Mouse (Mus musculus): ENCODE data around the gene Ppp1r3f. TPM values are rescaled to one million over a fixed set of nuclear protein-coding genes. Genes with fewer than 3 reads are reported as not detected.

The Ppp1r3f gene
- 9.4 and 10.0 TPM in 2 replicates for polyA plus RNA-seq (2015; fragmentation: Nextera tagmentation; extraction: Ambion mirVana)

DNA sequence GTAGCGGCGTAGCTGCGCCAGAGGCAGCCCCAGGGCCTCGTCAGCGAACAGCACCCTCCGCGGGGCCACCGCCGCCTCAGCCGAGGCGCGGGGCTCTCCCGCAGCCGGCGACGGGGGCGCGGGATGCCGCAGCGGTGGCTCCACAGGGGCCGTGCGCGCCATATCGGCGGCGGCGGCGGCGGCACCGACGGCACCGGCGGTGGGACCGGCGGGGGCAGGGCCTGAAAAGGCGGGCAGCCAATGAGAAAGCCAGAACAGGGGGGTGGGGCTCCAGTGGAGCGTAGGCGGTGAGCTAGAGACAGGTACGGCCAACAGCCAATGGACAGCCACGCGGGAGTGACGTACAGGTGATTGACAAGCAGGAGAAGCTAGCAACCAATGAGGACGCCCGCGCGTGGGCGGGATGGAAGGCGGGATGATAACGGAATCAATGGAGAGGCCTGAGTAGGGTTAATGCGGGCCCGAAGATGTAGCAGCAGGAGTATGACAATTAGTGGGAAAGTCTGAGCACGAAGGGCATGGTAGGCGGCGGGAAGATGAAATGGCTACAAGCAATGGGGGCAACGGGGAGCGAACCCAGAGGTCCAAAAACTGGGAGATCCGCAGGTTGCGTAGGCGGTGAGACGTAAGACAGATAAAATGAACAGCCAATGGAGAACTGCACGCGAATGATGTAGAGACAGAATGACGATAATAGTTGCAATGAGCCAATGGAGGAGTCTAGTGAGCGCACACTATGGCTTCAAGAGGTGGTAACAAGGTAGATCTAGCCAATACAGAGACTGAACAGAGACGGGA is at the start of gene Ppp1r3f:
Gene Ppp1r3f, minus strand, starts transcription at position 197 of the 798 bp plus-strand sequence.

DNA sequence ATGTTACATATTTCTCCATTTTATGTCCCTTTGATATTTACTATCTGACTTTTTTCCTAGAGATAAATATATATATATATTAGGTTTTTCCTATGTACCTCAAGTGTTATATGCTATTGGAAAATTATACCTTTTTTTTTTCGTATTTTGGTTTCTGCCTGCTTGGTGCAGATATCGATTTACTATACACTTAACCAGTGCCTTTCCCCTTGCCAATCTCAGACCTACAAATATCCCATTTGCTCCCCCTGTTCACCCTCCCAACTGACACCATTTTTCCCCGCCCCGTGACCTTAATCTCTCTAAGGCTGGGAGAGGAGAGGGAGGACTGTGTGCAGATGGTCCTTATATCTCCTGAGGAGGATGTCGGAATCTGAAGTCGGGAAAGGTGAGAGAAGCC is 32.7 kb upstream of the Ppp1r3f start, which contains the start of gene Cacna1f:
Gene Cacna1f, plus strand, starts transcription at position 301 of the 400 bp plus-strand sequence.

DNA sequence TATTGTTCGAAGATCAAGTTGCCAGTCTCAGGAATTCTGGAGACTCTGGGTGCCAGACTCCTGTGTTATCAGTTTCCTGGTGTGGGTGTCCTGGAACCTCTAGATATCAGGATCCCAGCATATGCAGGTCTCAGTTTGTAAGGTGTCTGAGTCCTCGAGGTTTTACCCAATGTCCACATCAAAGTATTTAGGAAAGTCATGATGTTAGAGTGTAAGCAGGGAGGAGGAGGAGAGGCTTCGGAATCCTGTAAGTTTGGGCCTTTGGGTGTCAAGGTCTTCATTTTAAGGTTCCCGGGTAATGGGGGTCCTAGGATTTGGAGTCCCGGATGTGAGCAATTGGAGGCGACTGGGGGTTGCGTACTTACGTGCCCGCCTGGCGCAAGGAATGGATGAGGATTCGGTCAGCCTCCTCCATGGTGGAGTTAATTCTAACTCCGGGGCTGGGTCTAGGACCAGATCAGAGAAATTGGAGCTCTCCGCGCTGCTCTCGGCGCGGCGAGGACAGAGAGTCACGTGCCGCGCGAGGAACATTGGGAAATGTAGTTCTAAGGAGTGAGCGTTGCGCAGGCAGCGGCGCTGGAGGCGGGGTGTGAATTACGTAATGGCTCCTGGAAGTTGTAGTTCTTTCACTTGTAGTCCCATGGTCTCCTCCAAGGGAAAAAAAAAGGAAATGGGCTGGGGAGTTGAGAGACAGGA is 30.9 kb upstream of the Ppp1r3f start, which contains the start of gene Ccdc22:
Gene Ccdc22, minus strand, starts transcription at position 639 of the 696 bp plus-strand sequence.

DNA sequence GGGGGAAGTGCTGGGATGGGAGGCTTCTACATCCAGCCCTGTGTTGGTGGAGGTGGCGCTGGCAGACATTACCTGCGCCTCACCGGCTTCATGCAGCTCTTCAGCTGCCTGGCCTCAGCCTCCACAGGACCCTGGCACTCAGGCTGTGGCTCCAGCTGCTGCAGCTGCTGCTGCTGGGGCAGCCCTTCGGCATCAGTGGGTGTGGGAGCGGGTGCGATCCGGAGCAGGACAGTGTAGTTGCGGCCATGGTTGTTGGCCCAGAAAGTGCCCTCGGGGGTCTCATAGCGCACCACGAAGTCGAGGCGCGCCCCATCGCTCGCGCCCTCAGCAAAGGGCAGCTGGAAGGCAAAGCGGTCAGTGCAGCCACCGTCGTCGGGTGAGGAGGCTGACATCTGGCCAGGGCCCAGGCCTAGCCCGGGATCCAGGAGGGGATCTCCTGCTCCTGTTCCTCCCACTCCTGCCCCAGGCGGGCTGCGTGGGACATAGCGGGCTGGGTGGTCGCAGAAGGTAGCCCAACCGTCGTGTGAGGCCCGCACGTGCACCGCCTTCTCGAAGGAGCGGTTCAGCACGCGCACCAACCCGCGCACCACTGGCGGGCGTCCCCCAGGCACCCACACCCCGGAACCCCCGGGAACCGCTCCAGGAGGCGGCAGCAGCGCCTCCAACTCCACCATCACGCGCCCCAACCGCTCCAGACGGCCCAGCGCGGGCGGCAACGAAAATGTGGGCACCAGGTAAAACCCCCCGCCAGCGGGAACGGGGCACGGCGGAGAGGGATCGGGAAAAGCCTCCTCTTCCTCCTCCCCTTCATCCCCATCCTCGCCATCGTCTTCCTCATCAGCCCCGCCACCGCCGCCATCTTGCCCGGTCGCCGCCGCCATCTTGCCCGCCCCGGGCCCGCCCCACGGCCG is 652 bp downstream of the Ppp1r3f start, which contains the start of gene Foxp3:
Gene Foxp3, plus strand, starts transcription at position 469 of the 911 bp plus-strand sequence.

Other genes with a start within 250 kb of the Ppp1r3f start
- gene Usp27x, start 198.5 kb downstream of the Ppp1r3f start, polyA plus RNA-seq (2015; fragmentation: Nextera tagmentation; extraction: Ambion mirVana) = 2.8 TPM in 2 replicates
- gene Foxp3, start 639 bp downstream of the Ppp1r3f start, polyA plus RNA-seq (2015; fragmentation: Nextera tagmentation; extraction: Ambion mirVana) = 0.14 TPM in 1 of 2 replicates, not detected in the other
- 19.7 and 20.6 TPM in 2 replicates for gene Ccdc22, start 31.2 kb upstream of the Ppp1r3f start, polyA plus RNA-seq (2015; fragmentation: Nextera tagmentation; extraction: Ambion mirVana)
- 0.03 and 0.19 TPM in 2 replicates for gene Cacna1f, start 32.8 kb upstream of the Ppp1r3f start, polyA plus RNA-seq (2015; fragmentation: Nextera tagmentation; extraction: Ambion mirVana)
- 301 and 346 TPM in 2 replicates for gene Syp, start 64.2 kb upstream of the Ppp1r3f start, polyA plus RNA-seq (2015; fragmentation: Nextera tagmentation; extraction: Ambion mirVana)
- gene Prickle3, start 83.0 kb upstream of the Ppp1r3f start, polyA plus RNA-seq (2015; fragmentation: Nextera tagmentation; extraction: Ambion mirVana) = 1.6 and 1.8 TPM in 2 replicates
- gene Plp2, start 97.1 kb upstream of the Ppp1r3f start, polyA plus RNA-seq (2015; fragmentation: Nextera tagmentation; extraction: Ambion mirVana) = 24.1 and 30.5 TPM in 2 replicates
- 0.09 TPM in 1 of 2 replicates, not detected in the other for gene Magix, start 107.0 kb upstream of the Ppp1r3f start, polyA plus RNA-seq (2015; fragmentation: Nextera tagmentation; extraction: Ambion mirVana)
- gene Gpkow, start 122.8 kb upstream of the Ppp1r3f start, polyA plus RNA-seq (2015; fragmentation: Nextera tagmentation; extraction: Ambion mirVana) = 36.7 and 37.7 TPM in 2 replicates
- 32.1 and 33.5 TPM in 2 replicates for gene Wdr45, start 140.1 kb upstream of the Ppp1r3f start, polyA plus RNA-seq (2015; fragmentation: Nextera tagmentation; extraction: Ambion mirVana)
- gene Gm45208, start 148.0 kb upstream of the Ppp1r3f start, polyA plus RNA-seq (2015; fragmentation: Nextera tagmentation; extraction: Ambion mirVana) = 1.1 TPM in 1 of 2 replicates, not detected in the other
- 127 and 148 TPM in 2 replicates for gene Praf2, start 154.2 kb upstream of the Ppp1r3f start, polyA plus RNA-seq (2015; fragmentation: Nextera tagmentation; extraction: Ambion mirVana)
- gene Ccdc120, start 176.6 kb upstream of the Ppp1r3f start, polyA plus RNA-seq (2015; fragmentation: Nextera tagmentation; extraction: Ambion mirVana) = 38.8 and 40.7 TPM in 2 replicates
- 21.2 and 23.8 TPM in 2 replicates for gene Tfe3, start 188.3 kb upstream of the Ppp1r3f start, polyA plus RNA-seq (2015; fragmentation: Nextera tagmentation; extraction: Ambion mirVana)
- gene Gripap1, start 215.5 kb upstream of the Ppp1r3f start, polyA plus RNA-seq (2015; fragmentation: Nextera tagmentation; extraction: Ambion mirVana) = 52.2 and 56.6 TPM in 2 replicates
- gene Kcnd1, start 248.0 kb upstream of the Ppp1r3f start, polyA plus RNA-seq (2015; fragmentation: Nextera tagmentation; extraction: Ambion mirVana) = 7.6 and 8.1 TPM in 2 replicates

Measured in neural tube, postnatal 0 days (tissue).